ENCODE assay signal across 16 mouse cellular contexts in genomic region chr9:22698501-22698900, GRCm38 (mm10).
"Had no signal": no experiment of that assay in that cellular context is flagged by ENCODE, and none has a peak within 500 bp of the region (broad histone marks: within the 10 kb centered on the region; RNA-seq: fewer than 3 reads in every experiment).

No protein-coding gene starts in this region.

- H3K4me3 ChIP-seq: midbrain, embryonic 10.5 days; midbrain, embryonic 13.5 days; midbrain, embryonic 15.5 days; myocyte; neural tube, embryonic 13.5 days; neural tube, embryonic 15.5 days had no signal

- H3K27me3 ChIP-seq: midbrain, embryonic 13.5 days; midbrain, embryonic 15.5 days; neural tube, embryonic 13.5 days; neural tube, embryonic 15.5 days had no signal

- H3K36me3 ChIP-seq: midbrain, embryonic 15.5 days; neural tube, embryonic 13.5 days; neural tube, embryonic 15.5 days had no signal

- H3K9ac ChIP-seq: lung, embryonic 14.5 days; midbrain, embryonic 13.5 days; midbrain, embryonic 15.5 days; neural tube, embryonic 13.5 days; neural tube, embryonic 15.5 days had no signal

- H3K27ac ChIP-seq: midbrain, embryonic 10.5 days; midbrain, embryonic 13.5 days; midbrain, embryonic 15.5 days; neural tube, embryonic 13.5 days; neural tube, embryonic 15.5 days had no signal

- H3K4me2 ChIP-seq: lung, embryonic 14.5 days; midbrain, embryonic 13.5 days; midbrain, embryonic 15.5 days; neural tube, embryonic 13.5 days; neural tube, embryonic 15.5 days had no signal

- H3K9me3 ChIP-seq: midbrain, embryonic 13.5 days; midbrain, embryonic 15.5 days; neural tube, embryonic 15.5 days had no signal

- ATAC-seq: midbrain, embryonic 13.5 days; midbrain, embryonic 15.5 days had no signal

- DNase-seq: lung, adult 18-20 months; lung, embryonic 14.5 days; lung, postnatal 4 days; right cerebral cortex, adult 18-20 months; right cerebral cortex, postnatal 25 days; right cerebral cortex, postnatal 4 days; spleen, adult 18-20 months; thymus, adult 18-20 months; thymus, postnatal 14 days; thymus, postnatal 4 days had no signal

- H3K4me1 ChIP-seq: midbrain, embryonic 15.5 days had no signal
